Mouse (Mus musculus) heart, embryonic 11.5 days (tissue): ENCODE results near the gene Dcaf17. TPM values are rescaled to one million over a fixed set of nuclear protein-coding genes. Genes with fewer than 3 reads are reported as not detected.

Source experiments
- ATAC-seq: fragments of 200-750 bp; cut with Nextera tagmentation; replicated peaks from 2 replicates; pipeline ENCODE4 v1.8.0; 2017; ENCODE audit warnings: moderate library complexity; ENCODE audit not compliant: insufficient number of reproducible peaks, low FRiP score, low TSS enrichment
- H3K27ac ChIP-seq: fragments of 300-500 bp; sonication (generic); 2 replicates; pipeline ENCODE4 v1.5.1; 2014; ENCODE audit warnings: mild to moderate bottlenecking, low read depth, low read length
- H3K27me3 ChIP-seq: fragments of 300-500 bp; sonication (generic); 2 replicates; pipeline ENCODE4 v1.6.1; 2014; ENCODE audit warnings: mild to moderate bottlenecking, low read length, mixed read lengths; ENCODE audit not compliant: control insufficient read depth, insufficient read depth
- H3K36me3 ChIP-seq: fragments of 300-500 bp; sonication (generic); 2 replicates; pipeline ENCODE4 v1.6.1; 2014; ENCODE audit warnings: mild to moderate bottlenecking, low read length, moderate library complexity, mixed read lengths; ENCODE audit not compliant: control insufficient read depth, insufficient read depth
- H3K4me1 ChIP-seq: fragments of 300-500 bp; sonication (generic); 2 replicates; pipeline ENCODE4 v1.6.1; 2014; ENCODE audit warnings: low read length; ENCODE audit not compliant: control insufficient read depth, insufficient read depth
- H3K4me2 ChIP-seq: fragments of 300-500 bp; sonication (generic); 2 replicates; pipeline ENCODE4 v1.6.1; 2014; ENCODE audit warnings: mild to moderate bottlenecking, moderate library complexity
- H3K4me3 ChIP-seq: fragments of 300-500 bp; sonication (generic); 2 replicates; pipeline ENCODE4 v1.5.1; 2014; ENCODE audit warnings: low read depth, low read length
- H3K9ac ChIP-seq: fragments of 300-500 bp; sonication (generic); 2 replicates; pipeline ENCODE4 v1.6.1; 2014; ENCODE audit warnings: mild to moderate bottlenecking, low read depth, low read length, moderate library complexity
- H3K9me3 ChIP-seq: fragments of 300-500 bp; sonication (generic); replicated peaks from 2 replicates; pipeline ENCODE4 v1.6.1; 2016; ENCODE audit warnings: low read length; ENCODE audit not compliant: control insufficient read depth
- WGBS: fragments of 180-500 bp; shearing (Covaris S2); extraction: QIAGEN DNeasy Blood & Tissue Kit; methylation state at CpG from one replicate; pipeline ENCODE4 v1.1.7; 2014; ENCODE audit not compliant: insufficient replicate concordance; 5-methylcytosine and 5-hydroxymethylcytosine counted together
- polyA plus RNA-seq: library from polyadenylated mRNA; unstranded; fragments of >200 nt; fragmentation: Nextera tagmentation; extraction: Ambion mirVana; gene quantifications from 2 replicates; pipeline ENCODE4 v1.2.1, GENCODE M21; 2014

The Dcaf17 gene
- polyA plus RNA-seq, 1 experiment from 2014 or later = 18.1 TPM

GRCm38 (mm10) chr2:71103292-71103680 is 48.2 kb downstream of the Dcaf17 start:
- no peak overlapping the region for H3K4me2 ChIP-seq
- H3K4me3 ChIP-seq = no peak overlapping the region
- H3K4me1 ChIP-seq = no peaks in the 10 kb centered on the region
- no peak for ATAC-seq
- no peaks in the 10 kb centered on the region for H3K36me3 ChIP-seq
- WGBS = 70% methylated on average over 4 of the region's 4 CpGs
- H3K9me3 ChIP-seq = no peaks in the 10 kb centered on the region
- H3K27ac ChIP-seq = no peak overlapping the region
- H3K9ac ChIP-seq = no peak overlapping the region
- H3K27me3 ChIP-seq = no peaks in the 10 kb centered on the region

DNA sequence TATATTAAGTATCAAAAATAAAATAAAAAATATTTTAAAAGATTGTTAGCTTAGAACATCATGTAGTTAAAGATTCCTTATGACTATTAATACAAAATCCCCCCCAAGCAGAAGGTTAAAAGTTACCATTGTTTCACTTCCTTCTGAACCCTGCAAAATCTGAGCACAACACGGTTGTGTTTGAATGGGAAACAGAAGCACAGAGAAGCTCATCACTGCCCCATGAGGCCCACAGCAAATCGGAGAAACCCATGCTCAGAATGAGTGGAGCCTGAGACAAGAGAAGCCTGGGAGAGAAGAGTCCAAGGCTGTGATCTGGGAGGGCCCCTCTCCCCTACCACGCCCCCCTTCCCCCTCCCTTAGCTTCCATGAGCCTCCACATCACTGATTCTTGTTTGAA is 49.6 kb downstream of the Dcaf17 start:
- no peaks in the 10 kb centered on the region for H3K36me3 ChIP-seq
- H3K4me2 ChIP-seq = no peak overlapping the region
- H3K4me1 ChIP-seq = no peaks in the 10 kb centered on the region
- no peak for ATAC-seq
- H3K27me3 ChIP-seq = no peaks in the 10 kb centered on the region
- no peak overlapping the region for H3K27ac ChIP-seq
- H3K9ac ChIP-seq = no peak overlapping the region
- 71% methylated on average over 3 of the region's 3 CpGs for WGBS
- H3K9me3 ChIP-seq = no peaks in the 10 kb centered on the region
- H3K4me3 ChIP-seq = no peak overlapping the region

- no peak for ATAC-seq
- 65% methylated on average over 14 of the region's 14 CpGs for WGBS
- Histone ChIP-seq H3K27ac (no peak overlapping the region), H3K36me3 (no peaks in the 10 kb centered on the region), H3K27me3 (no peaks in the 10 kb centered on the region), H3K4me2 (no peak overlapping the region), H3K9me3 (no peaks in the 10 kb centered on the region), H3K4me3 (no peak overlapping the region), H3K4me1 (no peaks in the 10 kb centered on the region), H3K9ac (no peak overlapping the region)
Observed at GRCm38 (mm10) chr2:71105469-71106215, 50.5 kb downstream of the Dcaf17 start.

DNA sequence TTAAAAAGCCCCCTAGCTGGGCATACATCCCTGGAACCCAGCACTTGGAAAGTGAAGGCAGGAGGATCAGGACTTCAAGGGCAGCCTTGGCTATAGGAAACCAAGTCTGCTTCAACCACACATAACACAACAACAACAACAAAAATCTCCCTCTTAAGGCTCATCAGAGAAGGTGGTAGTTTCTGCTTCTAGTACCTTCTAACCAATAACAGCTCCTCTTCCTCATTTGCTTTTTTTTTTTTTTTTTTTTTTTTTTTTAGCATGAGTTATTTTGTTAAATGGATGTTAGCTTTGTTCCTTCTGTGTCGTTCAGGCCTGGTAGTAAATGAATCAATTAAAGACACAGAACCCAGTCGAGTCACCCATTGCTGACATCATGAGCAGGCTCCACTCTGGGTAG is 52.1 kb downstream of the Dcaf17 start:
- H3K9me3 ChIP-seq = no peaks in the 10 kb centered on the region
- no peak overlapping the region for H3K9ac ChIP-seq
- no peaks in the 10 kb centered on the region for H3K4me1 ChIP-seq
- no peaks in the 10 kb centered on the region for H3K36me3 ChIP-seq
- H3K27ac ChIP-seq = no peak overlapping the region
- 77% methylated on average over 2 of the region's 2 CpGs for WGBS
- H3K27me3 ChIP-seq = no peaks in the 10 kb centered on the region
- no peak for ATAC-seq
- H3K4me3 ChIP-seq = no peak overlapping the region
- H3K4me2 ChIP-seq = no peak overlapping the region

GRCm38 (mm10) chr2:71108541-71108940 is 53.4 kb downstream of the Dcaf17 start:
- H3K27me3 ChIP-seq = no peaks in the 10 kb centered on the region
- H3K4me1 ChIP-seq = no peaks in the 10 kb centered on the region
- ATAC-seq = no peak
- no peak overlapping the region for H3K27ac ChIP-seq
- no peak overlapping the region for H3K9ac ChIP-seq
- no peaks in the 10 kb centered on the region for H3K9me3 ChIP-seq
- WGBS = 84% methylated on average over 3 of the region's 3 CpGs
- H3K4me2 ChIP-seq = no peak overlapping the region
- H3K4me3 ChIP-seq = no peak overlapping the region
- no peaks in the 10 kb centered on the region for H3K36me3 ChIP-seq

DNA sequence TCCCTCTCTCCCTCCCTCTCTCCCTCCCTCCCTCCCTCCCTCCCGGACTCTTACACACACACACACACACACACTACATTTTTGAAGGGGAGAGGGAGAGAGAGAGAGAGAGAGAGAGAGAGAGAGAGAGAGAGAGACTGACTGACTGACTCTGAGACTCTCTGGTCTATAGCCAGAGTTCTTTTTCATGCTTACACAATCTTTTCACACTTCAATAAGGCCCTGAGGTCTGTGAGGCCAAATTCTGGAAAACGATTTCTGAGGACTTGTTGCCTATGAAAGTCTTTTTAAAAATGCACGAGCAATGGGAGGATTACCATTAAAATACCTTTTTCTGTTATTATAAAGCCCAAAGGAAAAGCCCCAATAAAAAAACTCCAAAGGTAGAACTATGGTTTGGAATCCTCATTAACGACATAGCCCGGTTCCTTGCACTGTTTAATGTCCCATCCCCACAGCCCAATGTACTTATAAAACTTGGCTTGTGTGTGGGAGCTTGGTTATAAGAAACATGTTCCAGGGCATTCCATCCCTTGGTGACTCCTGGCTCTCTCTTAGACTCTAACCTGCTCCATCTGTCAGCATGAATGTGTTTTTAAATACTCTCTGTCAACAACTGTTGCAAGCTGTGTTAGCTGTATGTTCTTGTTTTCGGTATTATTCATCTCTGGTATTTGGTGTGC is 58.5 kb downstream of the Dcaf17 start:
- no peak overlapping the region for H3K9ac ChIP-seq
- H3K27ac ChIP-seq = no peak overlapping the region
- H3K9me3 ChIP-seq = no peaks in the 10 kb centered on the region
- no peak for ATAC-seq
- no peak overlapping the region for H3K4me3 ChIP-seq
- H3K4me1 ChIP-seq = peaks cover 7% of the 10 kb centered on the region; the same call in 1 of the 2 replicates
- peaks cover 6% of the 10 kb centered on the region for H3K27me3 ChIP-seq
- no peak overlapping the region for H3K4me2 ChIP-seq
- 69% methylated on average over 6 of the region's 6 CpGs for WGBS
- H3K36me3 ChIP-seq = no peaks in the 10 kb centered on the region

- Histone ChIP-seq H3K4me2 (no peak overlapping the region), H3K4me3 (no peak overlapping the region), H3K27me3 (peaks cover 10% of the 10 kb centered on the region), H3K9ac (no peak overlapping the region), H3K36me3 (no peaks in the 10 kb centered on the region), H3K4me1 (peaks cover 7% of the 10 kb centered on the region; the same call in 1 of the 2 replicates), H3K27ac (no peak overlapping the region), H3K9me3 (no peaks in the 10 kb centered on the region)
- WGBS = 88% methylated on average over 4 of the region's 4 CpGs
- no peak for ATAC-seq
Observed at GRCm38 (mm10) chr2:71116151-71116550, 61.0 kb downstream of the Dcaf17 start.

DNA sequence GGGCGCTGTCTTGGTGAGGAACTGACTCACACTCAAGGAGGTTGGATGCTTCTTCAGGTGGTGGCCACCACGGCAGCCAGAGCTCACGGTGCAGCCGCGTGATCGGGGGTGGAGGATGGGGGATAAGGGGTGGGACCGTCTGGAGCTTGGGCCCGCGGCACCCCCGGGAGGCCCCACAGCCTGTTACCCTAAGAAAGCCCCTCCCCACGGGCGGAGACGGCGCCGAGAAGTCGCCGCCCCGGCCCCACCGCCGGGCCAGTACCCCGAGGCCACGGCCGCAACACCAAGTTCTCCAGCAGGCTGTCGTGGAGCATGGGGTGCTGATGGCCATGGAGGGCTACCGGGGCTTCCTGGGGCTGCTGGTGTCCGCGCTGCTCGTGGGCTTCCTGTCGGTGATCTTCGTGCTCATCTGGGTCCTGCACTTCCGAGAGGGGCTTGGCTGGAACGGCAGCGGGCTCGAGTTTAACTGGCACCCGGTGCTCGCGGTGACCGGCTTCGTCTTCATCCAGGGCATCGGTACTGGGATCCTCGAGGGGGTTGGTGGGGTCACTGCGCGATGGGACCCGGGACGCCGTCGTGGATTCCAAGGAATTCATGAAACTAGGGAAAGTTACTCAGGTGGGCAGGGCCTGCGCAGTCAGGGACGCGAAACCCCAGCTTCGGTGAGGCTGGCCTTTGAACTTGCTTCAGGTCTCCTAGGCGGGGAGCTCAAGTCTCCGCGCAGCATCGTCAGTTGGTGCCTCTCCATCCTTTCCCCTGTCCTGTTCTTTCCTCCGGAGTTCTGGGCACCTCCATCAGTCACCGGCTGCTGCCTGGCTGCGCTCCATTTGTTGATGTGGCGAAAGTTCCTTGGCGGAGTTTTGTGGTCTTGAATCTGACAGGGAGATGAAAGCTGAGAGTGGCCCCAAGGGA is 62.9 kb downstream of the Dcaf17 start, which contains the start of gene Cybrd1:
TSS of gene Cybrd1 (plus strand) at position 127 of the 912 bp plus-strand sequence.
- H3K4me3 ChIP-seq = peak within 1 kb of the TSS; percentile 49
- 1% methylated on average over 52 of the region's 60 CpGs for WGBS
- H3K27me3 ChIP-seq = peaks cover 10% of the 10 kb centered on the region
- peaks cover 7% of the 10 kb centered on the region; the same call in 1 of the 2 replicates for H3K4me1 ChIP-seq
- H3K36me3 ChIP-seq = no peaks in the 10 kb centered on the region
- peak; percentile 52 for ATAC-seq
- H3K9ac ChIP-seq = peak within 1 kb of the TSS; percentile 58
- no peak within 1 kb of the TSS for H3K27ac ChIP-seq
- H3K4me2 ChIP-seq = peak within 1 kb of the TSS; percentile 87
- no peaks in the 10 kb centered on the region for H3K9me3 ChIP-seq
